Mouse (Mus musculus): ENCODE data around the gene Fcmr. TPM values are rescaled to one million over a fixed set of nuclear protein-coding genes. Genes with fewer than 3 reads are reported as not detected.

Fcmr gene
- total RNA-seq, 2 experiments from 2014 or later, result not detected

Other genes with a start within 250 kb of the Fcmr start
- gene Zp3r, start 236.0 kb upstream of the Fcmr start, total RNA-seq (2015), result not detected in 2 replicates
- gene Zp3r, start 236.0 kb upstream of the Fcmr start, total RNA-seq (2017), result not detected in 2 replicates
- gene C4bp, start 204.0 kb upstream of the Fcmr start, total RNA-seq (2015), result not detected in 2 replicates
- gene C4bp, start 204.0 kb upstream of the Fcmr start, total RNA-seq (2017), result not detected in 2 replicates
- not detected in 2 replicates for gene Gm29427, start 149.9 kb upstream of the Fcmr start, total RNA-seq (2015)
- gene Gm29427, start 149.9 kb upstream of the Fcmr start, total RNA-seq (2017), result not detected in 2 replicates
- gene Yod1, start 148.3 kb upstream of the Fcmr start, total RNA-seq (2015), result 8.9 and 9.7 TPM in 2 replicates
- gene Yod1, start 148.3 kb upstream of the Fcmr start, total RNA-seq (2017), result 6.4 and 6.5 TPM in 2 replicates
- 2.9 and 6.9 TPM in 2 replicates for gene Pfkfb2, start 136.4 kb upstream of the Fcmr start, total RNA-seq (2015)
- 15.7 and 17.1 TPM in 2 replicates for gene Pfkfb2, start 136.4 kb upstream of the Fcmr start, total RNA-seq (2017)
- 0.10 TPM in 1 of 2 replicates, not detected in the other for gene AA986860, start 133.7 kb upstream of the Fcmr start, total RNA-seq (2015)
- 0.10 TPM in 1 of 2 replicates, not detected in the other for gene AA986860, start 133.7 kb upstream of the Fcmr start, total RNA-seq (2017)
- not detected in 2 replicates for gene Fcamr, start 64.8 kb upstream of the Fcmr start, total RNA-seq (2015)
- not detected in 2 replicates for gene Fcamr, start 64.8 kb upstream of the Fcmr start, total RNA-seq (2017)
- gene Pigr, start 39.0 kb upstream of the Fcmr start, total RNA-seq (2015), result not detected in 2 replicates
- gene Pigr, start 39.0 kb upstream of the Fcmr start, total RNA-seq (2017), result not detected in 2 replicates
- gene Il24, start 21.8 kb downstream of the Fcmr start, total RNA-seq (2015), result not detected in 2 replicates
- not detected in 2 replicates for gene Il24, start 21.8 kb downstream of the Fcmr start, total RNA-seq (2017)
- not detected in 2 replicates for gene Il20, start 45.8 kb downstream of the Fcmr start, total RNA-seq (2015)
- not detected in 2 replicates for gene Il20, start 45.8 kb downstream of the Fcmr start, total RNA-seq (2017)
- gene Il19, start 74.4 kb downstream of the Fcmr start, total RNA-seq (2015), result 0.61 TPM in 1 of 2 replicates, not detected in the other
- not detected in 2 replicates for gene Il19, start 74.4 kb downstream of the Fcmr start, total RNA-seq (2017)
- 0.32 TPM in 1 of 2 replicates, not detected in the other for gene Il10, start 154.2 kb downstream of the Fcmr start, total RNA-seq (2015)
- gene Il10, start 154.2 kb downstream of the Fcmr start, total RNA-seq (2017), result not detected in 2 replicates
- 196 and 217 TPM in 2 replicates for gene Mapkapk2, start 232.2 kb downstream of the Fcmr start, total RNA-seq (2015)
- 196 and 233 TPM in 2 replicates for gene Mapkapk2, start 232.2 kb downstream of the Fcmr start, total RNA-seq (2017)

All from megakaryocyte progenitor cell, adult 5-6 weeks (primary cell).